Mouse (Mus musculus): Measurements from ENCODE around the gene Caap1.

The Caap1 gene

GRCm38 (mm10) chr4:94554955-94555494, 1.6 kb downstream of the Caap1 start:
- TF ChIP-seq GATA4 (IDR thresholded peaks at IDR 0.05; ENCODE audit: insufficient replicate concordance, low read length), result no peak

- TF ChIP-seq GATA4 (IDR thresholded peaks at IDR 0.05; ENCODE audit: insufficient replicate concordance, low read length), result no peak
Observed at GRCm38 (mm10) chr4:94544321-94544720, 12.3 kb downstream of the Caap1 start.

GRCm38 (mm10) chr4:94543041-94543440, 13.6 kb downstream of the Caap1 start:
- no peak for TF ChIP-seq GATA4 (IDR thresholded peaks at IDR 0.05; ENCODE audit: insufficient replicate concordance, low read length)

- TF ChIP-seq GATA4 (IDR thresholded peaks at IDR 0.05; ENCODE audit: insufficient replicate concordance, low read length), result no peak
Observed at GRCm38 (mm10) chr4:94533205-94533604, 23.4 kb downstream of the Caap1 start.

GRCm38 (mm10) chr4:94529448-94529847, 27.1 kb downstream of the Caap1 start:
- TF ChIP-seq GATA4 (IDR thresholded peaks at IDR 0.05; ENCODE audit: insufficient replicate concordance, low read length), result no peak

GRCm38 (mm10) chr4:94523321-94523720, 33.3 kb downstream of the Caap1 start:
- no peak for TF ChIP-seq GATA4 (IDR thresholded peaks at IDR 0.05; ENCODE audit: insufficient replicate concordance, low read length)

GRCm38 (mm10) chr4:94517631-94518030, 39.0 kb downstream of the Caap1 start:
- no peak for TF ChIP-seq GATA4 (IDR thresholded peaks at IDR 0.05; ENCODE audit: insufficient replicate concordance, low read length)

GRCm38 (mm10) chr4:94515366-94515765, 41.2 kb downstream of the Caap1 start:
- no peak for TF ChIP-seq GATA4 (IDR thresholded peaks at IDR 0.05; ENCODE audit: insufficient replicate concordance, low read length)

GRCm38 (mm10) chr4:94476749-94477399, 79.7 kb downstream of the Caap1 start:
- TF ChIP-seq GATA4 (IDR thresholded peaks at IDR 0.05; ENCODE audit: insufficient replicate concordance, low read length), result no peak

- TF ChIP-seq GATA4 (IDR thresholded peaks at IDR 0.05; ENCODE audit: insufficient replicate concordance, low read length), result no peak
Observed at GRCm38 (mm10) chr4:94473286-94473685, 83.3 kb downstream of the Caap1 start.

GRCm38 (mm10) chr4:94459424-94459823, 97.2 kb downstream of the Caap1 start:
- TF ChIP-seq GATA4 (IDR thresholded peaks at IDR 0.05; ENCODE audit: insufficient replicate concordance, low read length), result no peak

GRCm38 (mm10) chr4:94454857-94455256, 101.7 kb downstream of the Caap1 start:
- no peak for TF ChIP-seq GATA4 (IDR thresholded peaks at IDR 0.05; ENCODE audit: insufficient replicate concordance, low read length)

All from liver, adult (tissue).